Mouse (Mus musculus) hindbrain, embryonic 16.5 days (tissue): ENCODE measurements around the gene Trim10. TPM values are rescaled to one million over a fixed set of nuclear protein-coding genes. Genes with fewer than 3 reads are reported as not detected.

Source experiments
- ATAC-seq: fragments of 200-750 bp; cut with Nextera tagmentation; 2 replicates; pipeline ENCODE4 v1.8.0; 2017; ENCODE audit warnings: moderate TSS enrichment, moderate library complexity
- H3K27ac ChIP-seq: fragments of 300-500 bp; sonication (generic); 2 replicates; pipeline ENCODE4 v1.5.1; 2014; ENCODE audit warnings: low read depth, mild to moderate bottlenecking, control low read depth, low read length, moderate library complexity
- H3K27me3 ChIP-seq: fragments of 300-500 bp; sonication (generic); replicated peaks from 2 replicates; pipeline ENCODE4 v1.6.1; 2014; ENCODE audit warnings: low read length; ENCODE audit not compliant: control insufficient read depth, insufficient read depth
- H3K36me3 ChIP-seq: fragments of 300-500 bp; sonication (generic); 2 replicates; pipeline ENCODE4 v1.6.1; 2014; ENCODE audit warnings: mild to moderate bottlenecking, low read length, moderate library complexity, mixed read lengths; ENCODE audit not compliant: control insufficient read depth, insufficient read depth
- H3K4me1 ChIP-seq: fragments of 300-500 bp; sonication (generic); 2 replicates; pipeline ENCODE4 v1.6.1; 2014; ENCODE audit warnings: low read depth, low read length; ENCODE audit not compliant: control insufficient read depth, insufficient read depth
- H3K4me2 ChIP-seq: fragments of 300-500 bp; sonication (generic); 2 replicates; pipeline ENCODE4 v1.6.1; 2014; ENCODE audit warnings: mild to moderate bottlenecking, low read length, control low read depth, moderate library complexity
- H3K4me3 ChIP-seq: fragments of 300-500 bp; sonication (generic); 2 replicates; pipeline ENCODE4 v1.5.1; 2014; ENCODE audit warnings: mild to moderate bottlenecking, low read length, control low read depth, moderate library complexity
- H3K9ac ChIP-seq: fragments of 300-500 bp; sonication (generic); 2 replicates; pipeline ENCODE4 v1.6.1; 2014; ENCODE audit warnings: low read depth, mild to moderate bottlenecking, control low read depth, low read length, moderate library complexity
- H3K9me3 ChIP-seq: fragments of 300-500 bp; sonication (generic); 2 replicates; pipeline ENCODE4 v1.6.1; 2014; ENCODE audit warnings: mild to moderate bottlenecking, low read length, moderate library complexity; ENCODE audit not compliant: control insufficient read depth
- WGBS: fragments of 180-500 bp; shearing (Covaris S2); extraction: QIAGEN DNeasy Blood & Tissue Kit; methylation state at CpG from one replicate; pipeline ENCODE4 v1.1.7; 2014; 5-methylcytosine and 5-hydroxymethylcytosine counted together
- polyA plus RNA-seq: library from polyadenylated mRNA; unstranded; fragments of >200 nt; fragmentation: Nextera tagmentation; extraction: Ambion mirVana; gene quantifications from 2 replicates; pipeline ENCODE4 v1.2.1, GENCODE M21; 2015

The Trim10 gene
- polyA plus RNA-seq, 1 experiment from 2014 or later = 0.78 TPM

DNA sequence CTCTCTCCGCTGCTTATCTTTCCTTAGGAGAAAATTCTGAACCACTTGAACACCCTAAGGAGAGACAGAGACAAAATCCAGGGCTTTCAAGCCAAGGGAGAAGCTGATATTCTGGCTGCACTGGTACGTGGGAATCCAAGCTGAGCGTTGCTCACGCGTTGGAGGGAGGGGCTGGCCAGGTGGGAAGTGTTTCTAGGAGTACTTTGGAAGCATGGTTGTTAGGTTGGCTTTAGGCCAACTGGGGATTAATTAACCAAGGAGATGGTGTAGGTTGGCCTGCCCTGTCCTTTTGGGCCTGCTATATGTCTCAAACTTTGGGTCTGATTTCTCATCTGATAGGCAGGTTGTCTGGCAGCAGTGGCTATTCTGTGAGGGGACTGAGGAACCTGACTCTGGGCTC is 18.2 kb upstream of the Trim10 start:
- 86% methylated on average over 5 of the region's 5 CpGs for WGBS
- H3K9ac ChIP-seq = no peak overlapping the region
- H3K36me3 ChIP-seq = peaks cover 36% of the 10 kb centered on the region

DNA sequence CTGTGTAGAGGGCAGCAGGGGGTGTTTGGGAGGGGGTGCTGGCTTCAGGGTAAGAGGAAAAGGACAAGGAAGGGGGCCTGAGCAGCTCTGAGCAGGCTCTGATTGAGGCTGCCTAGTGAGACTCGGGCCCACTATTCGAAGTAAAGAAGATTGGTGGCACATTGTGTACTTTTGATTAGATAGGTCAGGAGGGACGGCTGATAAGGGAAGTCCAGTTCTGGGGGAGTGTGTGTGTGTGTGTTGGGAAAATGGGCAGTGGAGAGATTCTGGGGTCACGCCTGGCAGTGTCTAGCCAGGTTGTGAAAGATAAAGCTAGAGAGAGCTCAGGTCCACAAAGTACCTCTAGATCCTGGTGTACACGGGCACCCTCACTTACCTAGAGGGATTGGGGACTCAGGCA is 17.7 kb upstream of the Trim10 start:
- H3K27me3 ChIP-seq = no peaks in the 10 kb centered on the region
- H3K36me3 ChIP-seq = peaks cover 39% of the 10 kb centered on the region
- H3K9me3 ChIP-seq = no peaks in the 10 kb centered on the region
- no peaks in the 10 kb centered on the region for H3K4me1 ChIP-seq
- H3K9ac ChIP-seq = no peak overlapping the region
- WGBS = 97% methylated on average over 5 of the region's 5 CpGs
- ATAC-seq = no peak
- no peak overlapping the region for H3K4me3 ChIP-seq
- H3K4me2 ChIP-seq = no peak overlapping the region
- H3K27ac ChIP-seq = no peak overlapping the region

More for the DNA sequence above, 18.2 kb upstream of the Trim10 start:
- no peaks in the 10 kb centered on the region for H3K9me3 ChIP-seq
- no peak for ATAC-seq
- H3K4me1 ChIP-seq = no peaks in the 10 kb centered on the region
- no peak overlapping the region for H3K4me2 ChIP-seq
- H3K27ac ChIP-seq = no peak overlapping the region
- no peak overlapping the region for H3K4me3 ChIP-seq
- no peaks in the 10 kb centered on the region for H3K27me3 ChIP-seq

DNA sequence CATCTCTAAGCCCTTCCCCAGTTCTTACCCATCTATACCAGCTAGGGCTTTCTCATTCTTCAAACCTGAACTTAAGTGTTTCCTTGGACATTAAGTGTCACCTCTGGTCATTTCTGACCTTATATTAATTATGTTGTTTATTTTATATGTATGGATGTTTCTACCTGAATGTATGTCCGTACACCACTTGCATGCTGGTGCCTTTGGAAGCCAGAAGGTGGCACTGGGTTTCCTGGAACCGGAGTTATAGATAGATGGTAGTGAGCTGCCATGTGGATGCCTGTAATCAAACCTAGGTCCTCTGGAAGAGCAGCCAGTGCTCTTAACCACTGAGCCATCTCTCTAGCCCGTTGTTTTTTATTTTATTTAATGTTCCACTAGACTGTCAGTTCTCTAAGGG is 13.9 kb upstream of the Trim10 start:
- H3K36me3 ChIP-seq = peaks cover 59% of the 10 kb centered on the region
- H3K4me3 ChIP-seq = no peak overlapping the region
- H3K4me2 ChIP-seq = no peak overlapping the region
- no peak overlapping the region for H3K27ac ChIP-seq
- no peaks in the 10 kb centered on the region for H3K27me3 ChIP-seq
- H3K4me1 ChIP-seq = no peaks in the 10 kb centered on the region
- no peak overlapping the region for H3K9ac ChIP-seq
- no peaks in the 10 kb centered on the region for H3K9me3 ChIP-seq
- WGBS = 97% methylated on average over 3 of the region's 3 CpGs
- ATAC-seq = no peak

DNA sequence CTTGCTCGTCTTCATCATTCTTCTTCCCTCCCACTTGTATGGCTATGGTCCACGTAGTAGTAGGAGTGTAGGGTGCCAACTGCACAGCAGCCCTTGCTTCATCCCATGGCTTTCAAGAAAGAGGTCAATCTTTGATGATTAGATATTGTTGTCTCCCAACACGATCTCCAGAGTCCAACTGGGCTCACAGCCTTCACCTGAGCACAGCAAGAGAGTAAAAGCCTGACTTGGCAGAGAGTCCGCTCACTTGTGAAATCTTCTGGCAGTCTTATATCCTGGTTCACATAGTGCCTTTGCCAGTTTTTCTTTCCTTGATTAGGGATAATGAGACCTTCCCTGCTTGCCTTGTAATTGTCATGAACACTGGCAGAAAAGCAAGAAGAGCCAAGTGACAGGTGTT is 13.1 kb upstream of the Trim10 start:
- ATAC-seq = no peak
- WGBS = 96% methylated on average over 4 of the region's 4 CpGs
- Histone ChIP-seq H3K36me3 (peaks cover 53% of the 10 kb centered on the region), H3K4me3 (no peak overlapping the region), H3K9ac (no peak overlapping the region), H3K9me3 (no peaks in the 10 kb centered on the region), H3K4me1 (no peaks in the 10 kb centered on the region), H3K4me2 (no peak overlapping the region), H3K27me3 (no peaks in the 10 kb centered on the region), H3K27ac (no peak overlapping the region)

DNA sequence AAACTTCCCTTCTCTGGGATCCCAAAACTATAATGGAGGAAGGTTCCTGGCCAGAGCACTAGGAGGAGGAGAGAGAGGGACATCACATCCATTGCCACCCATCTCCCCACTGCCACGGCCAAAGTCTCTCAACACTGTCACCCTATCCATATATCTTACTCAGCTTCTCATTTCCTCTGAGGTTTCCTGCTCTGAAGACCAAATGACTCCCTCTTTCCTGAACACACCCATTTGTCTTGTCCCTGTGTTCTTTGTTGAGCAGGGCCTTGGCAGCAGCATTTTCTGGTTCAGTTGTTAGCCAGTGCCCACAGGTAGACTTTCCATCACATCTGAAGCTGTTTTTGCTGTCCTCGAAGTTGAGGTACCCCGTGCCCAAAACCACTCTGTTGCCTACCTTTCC is 11.2 kb upstream of the Trim10 start:
- H3K9ac ChIP-seq = no peak overlapping the region
- no peak overlapping the region for H3K4me2 ChIP-seq
- ATAC-seq = no peak
- H3K4me1 ChIP-seq = no peaks in the 10 kb centered on the region
- H3K27ac ChIP-seq = no peak overlapping the region
- H3K36me3 ChIP-seq = peaks cover 41% of the 10 kb centered on the region
- no peaks in the 10 kb centered on the region for H3K9me3 ChIP-seq
- no peaks in the 10 kb centered on the region for H3K27me3 ChIP-seq
- WGBS = 100% methylated on average over 3 of the region's 3 CpGs
- H3K4me3 ChIP-seq = no peak overlapping the region

DNA sequence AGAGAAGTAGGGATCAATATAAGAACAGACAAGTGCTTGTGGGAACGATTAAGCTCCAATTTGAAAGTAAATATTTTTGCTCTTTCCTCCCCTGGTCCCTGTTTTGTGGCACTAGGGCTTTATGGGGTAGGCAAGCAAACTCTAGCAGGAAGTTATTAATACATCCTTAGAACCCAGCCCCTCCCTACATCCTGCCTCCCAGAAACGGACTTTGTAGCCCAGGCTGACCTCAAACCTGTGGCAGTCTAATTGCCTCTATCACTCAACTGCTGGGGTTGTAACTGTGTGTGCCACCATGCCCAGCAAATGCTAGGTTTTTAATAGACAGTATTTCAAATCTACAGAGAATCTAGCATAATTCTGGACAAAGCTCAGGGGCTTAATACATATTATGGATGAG is 7.7 kb upstream of the Trim10 start:
- Histone ChIP-seq H3K27ac (no peak overlapping the region), H3K9me3 (no peaks in the 10 kb centered on the region), H3K9ac (no peak overlapping the region), H3K4me1 (peaks cover 1% of the 10 kb centered on the region; the same call in 1 of the 2 replicates), H3K36me3 (peaks cover 20% of the 10 kb centered on the region), H3K27me3 (no peaks in the 10 kb centered on the region; the same call in 1 of the 2 replicates), H3K4me3 (no peak overlapping the region), H3K4me2 (no peak overlapping the region)
- WGBS = 72% methylated on average over 2 of the region's 2 CpGs
- no peak for ATAC-seq

DNA sequence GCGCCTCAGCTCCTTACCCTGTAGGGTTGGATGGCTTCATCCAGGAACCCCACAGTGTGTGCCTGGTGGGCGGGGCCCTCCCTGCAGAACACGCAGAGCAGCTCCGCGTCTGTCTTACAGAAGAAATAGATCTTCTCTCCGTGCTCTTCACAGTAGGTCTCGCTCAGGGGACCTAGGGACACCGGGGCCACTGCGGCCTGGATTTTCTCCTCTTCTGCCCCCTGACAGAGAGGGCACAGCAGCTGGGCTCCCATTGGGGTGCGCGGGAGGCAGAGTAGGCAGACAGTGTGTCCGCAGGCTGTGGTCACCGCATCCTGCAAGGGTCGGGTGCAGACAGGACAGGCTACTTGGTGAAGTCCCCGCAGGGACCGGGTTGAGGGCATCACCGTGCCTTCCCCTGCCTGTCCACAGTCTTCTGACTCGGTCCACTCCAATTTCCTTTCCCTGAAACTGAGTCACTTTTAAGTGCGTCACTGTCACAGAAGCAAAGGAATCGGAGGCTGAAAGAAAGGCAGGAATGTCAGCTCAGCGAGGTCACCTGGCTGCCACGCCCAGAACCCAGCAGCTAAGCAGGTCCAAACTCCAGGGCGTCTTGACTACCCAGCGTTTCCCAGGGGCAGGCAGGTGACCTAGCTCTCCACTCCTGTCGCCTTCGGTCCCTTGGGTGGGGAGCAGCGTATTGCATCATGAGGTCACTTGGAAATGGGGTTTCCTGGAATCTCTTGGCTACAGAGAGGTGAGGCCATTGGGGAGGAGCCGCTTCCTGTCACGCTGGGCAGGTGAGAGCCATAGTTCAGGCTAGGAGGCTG is 2.5 kb upstream of the Trim10 start, which contains the start of gene Trim15:
TSS of gene Trim15 (minus strand) at position 492 of the 809 bp plus-strand sequence.
- peaks cover 3% of the 10 kb centered on the region; the same call in 1 of the 2 replicates for H3K4me1 ChIP-seq
- peaks cover 2% of the 10 kb centered on the region; the same call in 1 of the 2 replicates for H3K27me3 ChIP-seq
- no peaks in the 10 kb centered on the region for H3K36me3 ChIP-seq
- H3K9ac ChIP-seq = peak within 1 kb of the TSS; percentile 36
- H3K4me3 ChIP-seq = peak within 1 kb of the TSS; percentile 29
- no peak within 1 kb of the TSS for H3K27ac ChIP-seq
- no peaks in the 10 kb centered on the region for H3K9me3 ChIP-seq
- peak; percentile 45; the same call in 1 of the 2 replicates for ATAC-seq
- H3K4me2 ChIP-seq = peak within 1 kb of the TSS; percentile 51
- 15% methylated on average over 29 of the region's 29 CpGs for WGBS

DNA sequence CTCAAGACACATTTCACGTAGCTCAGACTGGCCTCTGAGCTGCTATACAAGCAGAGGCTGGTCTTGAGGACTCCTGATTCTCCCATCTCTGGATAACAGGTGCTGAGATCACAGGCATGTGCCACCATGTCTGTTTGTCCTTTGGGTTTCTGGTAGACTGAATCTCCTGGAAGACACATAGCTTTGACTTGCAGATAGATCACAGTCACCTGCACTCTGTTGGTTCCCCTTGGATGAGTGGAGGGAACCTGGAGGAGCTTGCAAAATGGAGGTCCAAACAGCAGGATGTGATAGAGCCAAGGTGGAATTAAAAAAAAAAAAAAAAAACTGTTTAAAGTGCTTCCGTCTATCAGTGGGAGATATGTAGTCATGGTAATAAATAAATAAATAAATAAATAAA is 538 bp upstream of the Trim10 start:
- Histone ChIP-seq H3K36me3 (no peaks in the 10 kb centered on the region), H3K27me3 (peaks cover 2% of the 10 kb centered on the region; the same call in 1 of the 2 replicates), H3K27ac (no peak overlapping the region), H3K9ac (no peak overlapping the region), H3K9me3 (no peaks in the 10 kb centered on the region), H3K4me3 (no peak overlapping the region), H3K4me1 (peaks cover 3% of the 10 kb centered on the region; the same call in 1 of the 2 replicates), H3K4me2 (no peak overlapping the region)
- 88% methylated on average over 2 of the region's 2 CpGs for WGBS
- ATAC-seq = no peak

DNA sequence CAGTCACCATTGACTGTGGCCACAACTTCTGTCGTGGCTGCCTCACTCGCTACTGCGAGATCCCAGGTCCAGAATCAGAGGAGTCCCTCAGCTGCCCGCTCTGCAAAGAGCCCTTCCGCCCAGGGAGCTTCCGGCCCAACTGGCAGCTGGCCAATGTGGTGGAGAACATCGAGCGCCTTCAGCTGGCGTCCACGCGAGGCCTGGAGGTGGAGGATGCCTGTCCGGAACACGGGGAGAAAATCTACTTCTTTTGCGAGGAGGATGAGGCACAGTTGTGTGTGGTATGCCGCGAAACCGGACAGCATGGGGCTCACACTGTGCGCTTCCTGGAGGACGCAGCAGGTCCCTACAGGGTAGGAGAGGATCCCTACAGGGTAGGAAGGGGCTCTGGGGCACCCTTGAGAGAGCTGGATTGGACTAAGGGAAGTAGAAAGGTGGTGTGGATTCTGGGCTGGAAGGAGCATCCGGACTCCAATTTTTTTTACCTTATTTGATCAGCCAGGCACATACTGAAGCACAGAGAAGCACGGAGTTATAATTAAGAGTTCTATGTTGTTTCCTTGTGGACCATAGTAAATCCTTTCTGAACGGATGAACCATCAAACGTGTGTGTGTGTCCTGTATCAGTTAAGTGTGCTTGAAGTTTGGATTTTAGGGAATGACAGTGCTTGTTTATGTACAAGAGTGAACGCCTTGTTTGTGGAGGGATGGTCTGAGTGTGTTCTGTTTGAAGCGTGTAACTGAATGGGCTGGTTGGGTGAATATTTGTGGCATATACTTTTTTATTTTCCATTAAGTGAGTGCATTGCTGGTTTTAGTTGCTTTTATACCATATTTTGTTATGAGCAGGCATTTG is 809 bp downstream of the Trim10 start:
- 0 out of 2 replicates have a peak, but pooled peaks cover 2% of the 10 kb centered on the region for H3K27me3 ChIP-seq
- WGBS = 73% methylated on average over 25 of the region's 25 CpGs
- no peak for ATAC-seq
- H3K9ac ChIP-seq = no peak overlapping the region
- H3K4me3 ChIP-seq = no peak overlapping the region
- no peak overlapping the region for H3K27ac ChIP-seq
- no peaks in the 10 kb centered on the region for H3K9me3 ChIP-seq
- no peaks in the 10 kb centered on the region for H3K36me3 ChIP-seq
- H3K4me2 ChIP-seq = no peak overlapping the region
- peaks cover 3% of the 10 kb centered on the region; the same call in 1 of the 2 replicates for H3K4me1 ChIP-seq
